Mouse (Mus musculus) kidney, postnatal 36 days (tissue): Measurements from ENCODE around the gene Gm9803.
"Not testable (repeated sequence)": the region's sequence is repeated elsewhere in the genome, so short reads cannot be mapped to it uniquely, and the experiment has no call there.

Experiments
- DNase-seq, 2 experiments: peaks; one replicate each; pipeline ENCODE4 v3.0.0; 2021 to 2022; ENCODE audit warnings: mixed read lengths in 2 of 2

Gm9803 gene

DNA sequence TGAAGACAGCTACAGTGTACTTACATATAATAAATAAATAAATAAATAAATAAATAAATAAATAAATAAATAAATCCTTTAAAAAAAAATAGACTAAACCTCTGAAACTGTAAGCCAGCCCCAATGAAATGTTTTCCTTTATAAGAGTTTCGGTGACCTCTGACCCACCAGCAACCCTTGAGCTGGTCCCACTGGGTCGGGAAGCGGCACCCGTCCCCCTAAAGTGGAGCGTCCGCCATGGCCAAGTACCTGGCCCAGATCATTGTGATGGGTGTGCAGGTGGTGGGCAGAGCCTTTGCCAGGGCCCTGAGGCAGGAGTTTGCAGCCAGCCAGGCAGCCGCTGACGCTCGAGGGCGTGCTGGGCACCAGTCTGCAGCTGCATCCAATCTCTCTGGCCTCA is at the start of gene Gm9803:
Gene Gm9803 (plus strand): TSS at position 154 of the 400 bp plus-strand sequence.
- DNase-seq, result not testable (repeated sequence)

GRCm38 (mm10) chr10:43475376-43475775 is 48.5 kb upstream of the Gm9803 start:
- peak in 1 of 2 experiments; percentile 73 for DNase-seq

GRCm38 (mm10) chr10:43477459-43477858 is 46.4 kb upstream of the Gm9803 start:
- DNase-seq, result no peak

DNA sequence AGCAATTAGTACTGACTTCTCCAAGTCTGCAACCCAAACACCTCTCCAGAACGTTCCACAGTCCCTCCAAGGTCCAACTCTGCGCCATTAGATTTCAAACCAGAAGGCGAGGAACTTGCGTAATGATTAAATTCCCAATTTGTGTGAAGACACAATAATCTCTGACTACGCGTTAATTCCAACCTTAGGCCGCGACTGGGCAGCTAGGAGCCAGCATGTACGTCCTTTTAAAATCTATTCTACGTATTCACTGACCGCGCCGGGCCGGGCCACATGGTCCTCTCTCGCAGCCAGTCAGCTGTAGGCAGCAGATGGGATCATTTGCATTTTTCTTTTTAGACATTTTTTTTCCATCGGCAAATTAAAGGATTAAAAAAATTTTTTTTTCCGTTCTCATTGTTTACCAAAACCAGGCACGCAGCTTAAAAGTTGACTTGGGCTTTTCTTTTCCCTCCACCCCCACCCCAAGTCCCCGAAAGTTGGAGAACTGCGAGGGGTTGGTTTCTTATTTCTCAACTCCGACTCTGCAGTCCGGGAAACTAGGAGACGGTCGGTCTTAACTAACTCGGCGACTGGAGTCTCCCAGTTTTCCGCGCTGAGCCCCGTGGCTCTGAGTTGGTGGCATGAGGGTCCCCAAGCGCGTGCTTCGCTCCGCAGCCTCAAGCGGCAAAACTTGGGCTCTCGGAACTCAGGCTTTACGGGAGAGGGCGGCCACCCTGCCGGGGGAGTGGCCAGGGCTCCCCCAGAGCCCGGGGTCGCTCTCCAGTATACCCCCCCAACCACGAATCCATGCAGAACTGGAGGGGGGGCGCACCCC is 45.8 kb upstream of the Gm9803 start:
- peak; percentile 80 to 83 for DNase-seq

DNA sequence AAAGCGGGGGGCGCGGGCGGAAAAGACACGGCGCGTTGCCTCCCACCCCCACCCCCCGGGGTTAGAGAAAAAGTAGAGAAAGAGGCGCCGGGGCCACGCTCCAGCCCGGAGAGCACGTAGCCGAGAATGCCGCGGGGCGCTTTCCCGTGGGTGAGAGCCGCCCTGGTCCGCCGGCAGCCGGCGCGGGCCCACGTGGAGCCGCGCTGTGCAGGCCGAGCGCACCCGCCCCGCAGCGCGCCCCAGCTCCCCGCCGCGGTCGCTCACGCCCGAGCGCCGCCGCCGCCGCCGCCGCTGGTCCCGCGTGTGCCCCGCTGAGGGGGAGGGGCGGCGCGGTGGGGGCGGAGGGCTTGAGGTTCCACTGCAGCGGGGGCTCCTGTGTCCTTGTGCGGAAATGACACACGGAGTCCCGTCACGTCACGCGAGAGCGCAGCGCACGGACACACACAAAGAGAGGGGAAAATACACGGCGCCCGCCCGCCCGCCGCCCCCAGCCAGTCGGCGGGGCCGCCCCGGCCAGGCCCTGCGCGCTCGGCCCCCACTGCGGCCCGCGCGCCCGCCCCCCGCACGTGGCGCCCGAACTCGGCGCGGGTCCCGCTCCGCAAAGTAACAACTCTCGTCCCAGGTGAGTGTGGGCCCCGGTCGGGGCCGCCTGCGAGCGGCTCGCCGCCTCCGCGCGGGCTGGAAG is 45.0 kb upstream of the Gm9803 start, which contains the start of gene Bend3:
Gene Bend3 (plus strand): TSS at position 81 of the 685 bp plus-strand sequence.
- peak; percentile 42 to 73 for DNase-seq

GRCm38 (mm10) chr10:43479436-43480157 is 44.3 kb upstream of the Gm9803 start:
- DNase-seq, result peak; percentile 85 to 92

DNA sequence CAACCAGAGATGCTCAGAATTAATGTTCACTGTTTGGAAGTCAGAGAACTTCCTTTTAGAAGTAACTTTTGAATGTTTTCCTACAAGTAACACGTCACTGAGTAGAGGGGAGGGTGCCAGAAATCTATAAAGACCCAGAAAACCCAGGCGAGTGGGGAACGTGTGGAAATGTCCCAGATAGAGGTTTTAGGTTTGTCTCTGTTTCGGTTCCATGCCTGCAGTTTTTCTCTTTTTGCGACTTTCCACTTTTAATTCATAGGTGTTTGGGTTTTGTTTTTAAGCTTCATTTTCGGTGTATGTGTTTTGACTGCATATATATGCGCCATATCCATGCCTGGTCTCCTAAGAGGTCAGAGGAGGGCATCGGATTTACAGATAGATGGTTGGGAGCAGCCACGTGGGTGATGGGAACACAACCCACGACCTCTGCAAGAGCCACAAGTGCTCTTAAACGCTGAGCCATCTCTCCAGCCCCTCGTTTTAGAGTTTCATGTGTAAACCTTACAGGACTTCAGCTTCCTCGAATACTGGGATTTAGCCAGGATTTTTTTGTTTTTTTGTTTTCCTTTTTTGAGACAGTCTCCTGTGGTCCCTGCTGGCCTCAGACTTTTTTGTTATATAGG is 43.5 kb upstream of the Gm9803 start:
- DNase-seq, result no peak

DNA sequence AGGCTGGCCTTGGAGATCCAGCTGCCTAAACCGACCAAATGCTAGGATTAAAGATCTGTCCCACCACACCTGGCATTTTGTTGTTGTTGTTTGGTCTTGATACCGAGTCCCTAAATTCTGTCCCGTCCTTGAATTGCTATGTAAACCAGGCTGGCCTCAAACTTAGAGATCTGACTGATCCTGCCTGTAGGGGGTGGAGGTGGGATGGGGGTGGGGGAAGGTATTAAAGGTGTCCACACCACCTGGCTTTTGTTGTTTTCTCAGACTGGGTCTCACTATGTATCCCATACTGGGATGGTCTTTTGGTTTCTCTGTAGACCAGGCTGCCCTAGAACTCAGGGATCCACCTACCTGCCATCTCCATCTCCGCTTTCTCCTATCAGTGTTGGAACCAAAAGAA is 42.7 kb upstream of the Gm9803 start:
- DNase-seq, result no peak

GRCm38 (mm10) chr10:43482021-43482420 is 41.9 kb upstream of the Gm9803 start:
- no peak for DNase-seq

DNA sequence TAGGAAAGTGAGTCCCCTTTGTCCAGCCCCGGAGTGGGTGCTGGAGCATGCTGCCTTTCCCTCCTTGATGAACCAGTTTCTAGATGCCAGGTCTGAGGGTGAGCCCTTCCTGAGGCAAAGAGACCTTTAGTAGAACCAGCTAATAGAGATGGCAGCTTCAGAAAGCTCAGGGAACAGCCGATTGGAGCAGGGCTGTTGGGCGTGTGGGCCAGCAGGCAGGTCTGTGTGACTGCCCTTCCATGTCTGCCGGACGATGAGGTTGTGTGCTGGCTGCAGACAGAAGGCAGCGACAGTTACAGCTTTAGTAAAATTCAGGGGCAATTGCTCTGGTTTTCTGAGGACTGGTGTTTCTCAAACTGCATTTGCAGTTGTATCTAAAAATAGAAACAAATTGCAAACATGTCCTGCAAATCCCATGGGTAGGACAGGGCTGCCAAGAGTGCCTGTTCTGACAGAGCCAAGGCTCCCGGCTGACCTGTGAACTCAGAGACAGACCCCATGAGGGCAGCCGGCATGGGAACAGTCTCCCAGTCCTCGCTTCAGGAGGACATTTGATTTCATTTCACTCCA is 40.4 kb upstream of the Gm9803 start:
- peak; percentile 39 to 51 for DNase-seq

DNA sequence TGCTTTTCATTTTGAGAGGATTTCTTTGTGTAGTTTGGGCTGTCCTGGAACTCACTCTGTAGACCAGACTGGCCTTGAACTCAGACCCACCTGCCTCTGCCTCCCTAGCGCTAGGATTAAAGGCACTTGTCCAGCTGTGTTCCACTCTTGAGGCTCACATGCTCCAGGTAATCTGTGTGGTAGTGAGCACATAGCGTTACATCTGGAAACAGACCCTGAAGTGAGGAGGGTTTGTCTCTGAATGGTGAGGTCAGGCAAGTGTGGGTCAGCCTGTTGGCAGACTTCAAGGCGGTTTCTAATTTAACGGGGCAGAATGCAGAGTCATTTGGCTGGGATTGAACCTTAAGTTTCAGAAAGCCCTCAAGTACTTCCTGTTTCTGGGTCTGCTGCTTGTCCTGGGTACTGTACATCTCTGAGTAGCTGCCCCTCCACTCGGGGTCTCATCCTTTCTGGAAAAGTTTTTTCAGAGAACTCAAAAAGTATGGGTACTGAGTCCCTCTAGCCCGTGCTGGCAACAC is 38.1 kb upstream of the Gm9803 start:
- DNase-seq, result no peak

DNA sequence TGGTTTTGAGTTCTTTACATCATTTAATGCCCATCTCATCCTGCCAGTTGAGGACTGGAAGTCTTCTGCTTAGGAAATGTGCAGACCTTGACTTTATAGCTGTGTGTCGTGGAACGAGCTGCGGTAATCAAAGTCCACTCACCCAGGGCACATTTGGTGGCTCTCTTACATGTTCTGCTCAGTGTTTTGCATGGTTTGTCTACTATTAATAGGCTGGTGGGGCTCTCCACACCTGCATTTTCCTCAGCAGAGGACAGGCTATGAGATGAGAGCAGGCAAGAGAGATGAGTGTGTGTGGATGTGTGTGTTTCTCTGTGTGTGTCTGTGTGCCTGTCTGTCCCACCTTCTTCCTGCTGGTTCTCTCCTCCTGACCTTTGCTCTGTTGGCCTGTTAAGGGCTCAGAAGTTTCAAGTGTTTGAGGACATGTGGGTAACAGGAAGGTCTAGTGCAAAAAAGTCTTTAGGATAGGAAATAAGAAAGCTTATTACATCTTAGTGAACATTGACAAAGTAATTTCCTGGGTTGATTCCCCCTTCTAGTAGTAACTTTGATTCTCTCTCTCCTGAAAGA is 36.4 kb upstream of the Gm9803 start:
- DNase-seq, result peak; percentile 36 to 44

GRCm38 (mm10) chr10:43488258-43488657 is 35.6 kb upstream of the Gm9803 start:
- no peak for DNase-seq

DNA sequence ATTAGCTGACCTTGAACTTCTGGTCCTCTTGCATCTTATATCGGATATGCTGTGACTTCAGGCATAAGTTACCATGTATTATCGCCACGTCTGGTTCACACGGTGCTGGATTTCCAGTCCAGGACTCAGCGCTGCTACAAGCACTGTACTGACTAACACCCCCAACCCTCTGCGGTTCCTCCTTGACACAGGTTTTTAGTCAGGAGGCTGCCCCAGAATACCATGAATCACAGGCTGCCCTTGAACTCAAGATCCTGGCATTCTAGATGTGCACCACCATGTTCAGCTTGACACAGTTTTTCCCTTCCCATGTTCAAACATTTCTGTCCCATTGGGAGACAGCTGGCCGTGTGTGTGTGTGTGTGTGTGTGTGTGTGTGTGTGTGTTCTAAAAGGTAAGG is 34.7 kb upstream of the Gm9803 start:
- no peak for DNase-seq

DNA sequence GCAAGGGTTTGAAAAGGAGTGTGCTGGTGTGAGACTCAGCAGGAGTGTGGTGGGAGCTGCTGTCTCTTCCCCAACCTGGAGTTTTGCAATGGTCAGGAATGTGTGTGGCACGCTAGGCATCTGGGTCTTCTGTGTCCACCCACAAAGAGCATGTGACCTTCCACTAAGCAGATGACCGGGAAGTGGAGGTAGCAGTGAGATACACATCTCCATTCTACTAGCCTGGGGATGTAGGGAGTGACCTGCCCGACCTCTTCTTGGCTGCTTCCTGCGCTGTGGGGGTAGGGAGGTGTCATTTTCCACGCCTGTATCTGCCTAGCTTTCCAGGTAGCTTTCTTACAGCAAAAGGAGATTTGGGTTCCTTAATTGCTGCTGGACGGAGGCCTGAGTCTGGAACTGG is 34.3 kb upstream of the Gm9803 start:
- peak; percentile 63 to 68 for DNase-seq

GRCm38 (mm10) chr10:43490034-43490433 is 33.9 kb upstream of the Gm9803 start:
- no peak for DNase-seq

- DNase-seq, result peak; percentile 70 to 89
These were observed 33.0 kb upstream of the Gm9803 start for GRCm38 (mm10) chr10:43490846-43491245.

GRCm38 (mm10) chr10:43502599-43502998 is 21.3 kb upstream of the Gm9803 start:
- peak in 1 of 2 experiments; percentile 5 for DNase-seq

- no peak for DNase-seq
These were observed 19.6 kb upstream of the Gm9803 start for GRCm38 (mm10) chr10:43504291-43504690.

DNA sequence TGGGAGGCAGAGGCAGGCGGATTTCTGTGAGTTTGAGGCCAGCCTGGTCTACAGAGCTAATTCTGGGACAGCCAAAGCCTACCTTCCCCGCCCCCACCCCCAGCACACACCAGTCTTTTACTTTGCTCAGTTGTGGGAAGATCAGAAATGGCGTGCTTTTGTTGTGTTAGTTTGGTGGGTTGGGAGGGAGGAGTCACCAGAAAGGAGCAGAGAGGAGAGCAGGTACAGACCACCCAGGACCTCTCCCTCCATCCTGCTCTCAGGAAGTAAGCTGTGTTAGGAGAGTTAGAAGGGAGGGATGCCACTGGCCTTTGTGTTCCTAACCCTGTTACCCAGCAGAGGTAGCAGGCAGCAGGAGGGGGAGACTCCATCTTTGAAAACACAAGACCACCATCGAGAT is 16.8 kb upstream of the Gm9803 start:
- no peak for DNase-seq

DNA sequence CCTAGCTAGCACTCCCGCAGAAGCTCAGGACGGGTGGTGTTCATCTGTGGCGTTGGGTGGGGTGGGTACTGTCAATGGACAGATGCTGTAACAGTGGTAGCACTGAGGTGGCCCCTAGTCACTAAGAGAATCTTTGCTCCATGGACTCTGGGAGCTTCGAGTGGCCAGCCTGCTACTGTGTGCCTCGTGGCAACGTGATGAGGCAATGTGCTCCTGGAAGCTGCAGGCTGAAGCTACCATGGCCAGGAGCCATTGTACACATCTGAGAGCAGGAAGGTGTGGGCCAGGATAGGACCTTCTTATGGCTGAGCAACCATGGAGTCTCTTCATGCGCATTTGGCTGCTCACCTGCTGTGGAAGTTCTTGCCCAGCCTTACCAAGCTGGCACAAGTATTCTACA is 14.7 kb upstream of the Gm9803 start:
- no peak for DNase-seq

DNA sequence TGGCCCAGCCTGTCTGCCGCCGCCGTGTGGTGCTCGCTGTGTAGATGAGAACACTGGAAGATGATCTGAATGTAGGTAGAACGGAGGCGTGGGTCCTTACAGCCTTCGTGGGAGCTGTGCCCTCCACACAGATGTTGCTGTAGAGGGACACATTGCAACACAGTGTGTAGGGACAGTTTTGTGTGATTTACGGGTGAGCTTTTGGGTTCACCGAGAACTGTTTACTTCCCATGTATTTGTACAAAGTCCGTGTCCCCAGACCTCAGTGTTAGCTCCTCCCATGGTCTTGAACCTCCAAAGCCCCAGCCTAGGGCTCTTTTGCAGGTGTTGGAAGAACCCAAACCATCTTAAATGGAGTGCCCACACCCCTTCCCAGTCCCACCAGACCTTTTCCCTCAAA is 10.9 kb upstream of the Gm9803 start:
- DNase-seq, result no peak
